Mouse (Mus musculus) MEL (cell line): ENCODE data around the gene Atp8b2. TPM values are rescaled to one million over a fixed set of nuclear protein-coding genes. Genes with fewer than 3 reads are reported as not detected.

Experiments used
- DNase-seq: peaks from one replicate; pipeline ENCODE4 v3.0.0; 2011; ENCODE audit warnings: low read depth, low spot score
- H3K27ac ChIP-seq: 2 replicates; pipeline ENCODE4 v1.5.1; 2012; ENCODE audit warnings: low read depth, mild to moderate bottlenecking, control low read depth, low read length, moderate library complexity; ENCODE audit not compliant: control insufficient read depth
- H3K27me3 ChIP-seq, 2 experiments: fragments of 150-350 bp in 1 of 2; sonication (generic) in 1 of 2; 2 replicates each; pipeline ENCODE4 v1.6.1; 2012; ENCODE audit warnings: low read length in 2 of 2, mild to moderate bottlenecking in 2 of 2, improper control_type of control experiment in 1 of 2, moderate library complexity in 1 of 2; ENCODE audit not compliant: insufficient read depth in 2 of 2, control insufficient read depth in 1 of 2
- H3K36me3 ChIP-seq, 2 experiments: 2 replicates each; pipeline ENCODE4 v1.6.1; 2012 to 2014; ENCODE audit warnings: low read length in 2 of 2, improper control_type of control experiment in 1 of 2, inconsistent platforms in 1 of 2, mild to moderate bottlenecking in 1 of 2; ENCODE audit not compliant: insufficient read depth in 2 of 2, control insufficient read depth in 1 of 2
- H3K4me1 ChIP-seq, 2 experiments: fragments of 150-350 bp in 1 of 2; sonication (generic) in 1 of 2; 2 replicates each; pipeline ENCODE4 v1.6.1; 2012; ENCODE audit warnings: low read length in 2 of 2, improper control_type of control experiment in 1 of 2, mild to moderate bottlenecking in 1 of 2; ENCODE audit not compliant: insufficient read depth in 2 of 2, control insufficient read depth in 1 of 2
- H3K4me3 ChIP-seq, 2 experiments: fragments of 150-350 bp in 1 of 2; sonication (generic) in 1 of 2; 2 replicates each; pipeline ENCODE4 v1.5.1; 2012; ENCODE audit warnings: low read depth in 2 of 2, low read length in 2 of 2, mild to moderate bottlenecking in 2 of 2, moderate library complexity in 2 of 2, control low read depth in 1 of 2, improper control_type of control experiment in 1 of 2; ENCODE audit not compliant: control insufficient read depth in 1 of 2, insufficient read depth in 1 of 2
- H3K79me2 ChIP-seq: 2 replicates; pipeline ENCODE4 v1.6.1; 2012; ENCODE audit warnings: mild to moderate bottlenecking, low read length, moderate library complexity; ENCODE audit not compliant: control insufficient read depth, poor library complexity, insufficient read depth
- H3K9ac ChIP-seq: 2 replicates; pipeline ENCODE4 v1.6.1; 2012; ENCODE audit warnings: low read depth, mild to moderate bottlenecking, control low read depth, low read length, moderate library complexity; ENCODE audit not compliant: control insufficient read depth, poor library complexity, severe bottlenecking
- H3K9me3 ChIP-seq: fragments of 150-350 bp; sonication (generic); replicated peaks from 2 replicates; pipeline ENCODE4 v1.6.1; 2012; ENCODE audit warnings: mild to moderate bottlenecking, low read length, improper control_type of control experiment, moderate library complexity; ENCODE audit not compliant: insufficient read depth
- CHD2 ChIP-seq: IDR thresholded peaks from 2 replicates; pipeline ENCODE4 v1.6.1; 2011; ENCODE audit warnings: low read length, improper control_type of control experiment
- CTCF ChIP-seq, 3 experiments: IDR thresholded peaks in 2 of 3; conservative IDR thresholded peaks in 1 of 3; 2 replicates each; pipeline ENCODE4 v1.5.1; 2011 to 2012; ENCODE audit warnings: low read length in 3 of 3, low read depth in 2 of 3, mild to moderate bottlenecking in 2 of 3, improper control_type of control experiment in 1 of 3, inconsistent platforms in 1 of 3, mixed read lengths in 1 of 3, moderate library complexity in 1 of 3; ENCODE audit not compliant: control insufficient read depth in 1 of 3, insufficient read depth in 1 of 3, poor library complexity in 1 of 3, severe bottlenecking in 1 of 3
- JUND ChIP-seq: IDR thresholded peaks from 2 replicates; pipeline ENCODE4 v1.6.1; 2011; ENCODE audit warnings: low read depth, mild to moderate bottlenecking, improper control_type of control experiment, low read length
- KAT2A ChIP-seq: conservative IDR thresholded peaks from 2 replicates; pipeline ENCODE4 v1.6.1; 2012; ENCODE audit warnings: low read depth, low read length, improper control_type of control experiment, inconsistent platforms
- NELFE ChIP-seq: IDR thresholded peaks from 2 replicates; pipeline ENCODE4 v1.6.1; 2011; ENCODE audit warnings: low read depth, low read length, improper control_type of control experiment
- NRF1 ChIP-seq: IDR thresholded peaks from 2 replicates; pipeline ENCODE4 v1.6.1; 2014; ENCODE audit warnings: low read depth, mild to moderate bottlenecking, inconsistent platforms, low read length, improper control_type of control experiment, moderate library complexity; ENCODE audit not compliant: poor library complexity, insufficient read depth, severe bottlenecking
- POLR2A ChIP-seq, 2 experiments: IDR thresholded peaks; 2 replicates each; pipeline ENCODE4 v1.6.1; 2011 to 2012; ENCODE audit warnings: low read length in 2 of 2, mild to moderate bottlenecking in 2 of 2, control low read depth in 1 of 2, improper control_type of control experiment in 1 of 2, low read depth in 1 of 2, moderate library complexity in 1 of 2; ENCODE audit not compliant: control insufficient read depth in 1 of 2, insufficient read depth in 1 of 2, poor library complexity in 1 of 2
- POLR2AphosphoS2 ChIP-seq: IDR thresholded peaks from 2 replicates; pipeline ENCODE4 v1.6.1; 2011; ENCODE audit warnings: low read length, improper control_type of control experiment
- POLR2AphosphoS5 ChIP-seq: IDR thresholded peaks from 2 replicates; pipeline ENCODE4 v1.6.1; 2012; ENCODE audit warnings: low read depth, borderline replicate concordance, mild to moderate bottlenecking, inconsistent platforms, low read length, moderate library complexity, mixed read lengths
- SIN3A ChIP-seq: IDR thresholded peaks from 2 replicates; pipeline ENCODE4 v1.6.1; 2012; ENCODE audit warnings: low read length, improper control_type of control experiment, inconsistent platforms
- SMC3 ChIP-seq: IDR thresholded peaks from 2 replicates; pipeline ENCODE4 v1.6.1; 2011; ENCODE audit warnings: low read depth, low read length, improper control_type of control experiment
- TBP ChIP-seq: IDR thresholded peaks from 2 replicates; pipeline ENCODE4 v1.8.0; 2011; ENCODE audit warnings: low read depth, low read length, improper control_type of control experiment
- TCF12 ChIP-seq: IDR thresholded peaks from 2 replicates; pipeline ENCODE4 v1.6.1; 2014; ENCODE audit warnings: low read depth, mild to moderate bottlenecking, inconsistent platforms, low read length, improper control_type of control experiment, moderate library complexity
- USF1 ChIP-seq: IDR thresholded peaks from 2 replicates; pipeline ENCODE4 v1.6.1; 2014; ENCODE audit warnings: low read depth, mild to moderate bottlenecking, inconsistent platforms, low read length, improper control_type of control experiment, moderate library complexity
- ZC3H11A ChIP-seq: IDR thresholded peaks from 2 replicates; pipeline ENCODE4 v1.6.1; 2012; ENCODE audit warnings: low read depth, mild to moderate bottlenecking, inconsistent platforms, low read length, improper control_type of control experiment
- polyA plus RNA-seq, 2 experiments: library from polyadenylated mRNA; stranded (reverse) in 1 of 2; unstranded in 1 of 2; fragments of >175 nt in 1 of 2; fragments of >200 nt in 1 of 2; gene quantifications; 2 replicates each; pipeline versions ENCODE4 v1.2.1 to v1.2.4; 2012; ENCODE audit warnings: low replicate concordance in 2 of 2, low read depth in 1 of 2; ENCODE audit not compliant: insufficient read length in 2 of 2, insufficient read depth in 1 of 2, missing spikeins in 1 of 2
- total RNA-seq: library from RNA; depleted of rRNA; stranded (reverse); fragments of 300-350 nt; gene quantifications from 2 replicates; pipeline ENCODE4 v1.2.3, GENCODE M21; 2012

The Atp8b2 gene
- total and polyA plus RNA-seq, 3 experiments: 27.1 to 44.7 TPM; not detected in 1

GRCm38 (mm10) chr3:89948655-89949054, 14.7 kb downstream of the Atp8b2 start:
- TF ChIP-seq POLR2AphosphoS5: no peak
- no peak for TF ChIP-seq CHD2
- no peak for TF ChIP-seq NRF1
- H3K36me3 ChIP-seq: peaks cover 0 to 14% of the 10 kb centered on the region in 2 experiments; a peak in 2 of 4 replicates

GRCm38 (mm10) chr3:89948021-89948420, 15.3 kb downstream of the Atp8b2 start:
- H3K4me3 ChIP-seq: no peak overlapping the region
- H3K9me3 ChIP-seq: no peaks in the 10 kb centered on the region
- TF ChIP-seq SMC3 (peak; percentile 16; the same call in 1 of the 2 replicates), POLR2A (IDR thresholded peaks at IDR 0.05; ENCODE audit: control insufficient read depth in 1 of 2, insufficient read depth in 1 of 2, low read depth in 1 of 2, low read length in 2 of 2, poor library complexity in 1 of 2) (no peak), TCF12 (no peak), ZC3H11A (no peak), NELFE (no peak), SIN3A (no peak), USF1 (no peak), CTCF (IDR thresholded peaks at IDR 0.05 in 2 of 3, conservative IDR thresholded peaks at IDR 0.05 in 1 of 3; ENCODE audit: control insufficient read depth in 1 of 3, insufficient read depth in 1 of 3, low read depth in 2 of 3, low read length in 3 of 3, poor library complexity in 1 of 3, severe bottlenecking in 1 of 3) (peak in 2 of 3 experiments; percentile 33 to 46; a peak in 4 of 6 replicates), KAT2A (no peak), POLR2AphosphoS2 (no peak), TBP (no peak), POLR2AphosphoS5 (no peak)
- TF ChIP-seq, all 39 proteins: peak for 2
- Histone ChIP-seq H3K9ac (no peak overlapping the region), H3K4me1 (no peaks in the 10 kb centered on the region), H3K79me2 (no peaks in the 10 kb centered on the region), H3K27ac (no peak overlapping the region), H3K36me3 (peaks cover 0 to 14% of the 10 kb centered on the region in 2 experiments; a peak in 2 of 4 replicates), H3K27me3 (no peaks in the 10 kb centered on the region)
- DNase-seq: no peak

More at GRCm38 (mm10) chr3:89948655-89949054, 14.7 kb downstream of the Atp8b2 start:
- no peaks in the 10 kb centered on the region for H3K79me2 ChIP-seq
- no peak overlapping the region for H3K4me3 ChIP-seq
- no peak for DNase-seq
- H3K9me3 ChIP-seq: no peaks in the 10 kb centered on the region
- H3K27ac ChIP-seq: no peak overlapping the region
- no peaks in the 10 kb centered on the region for H3K27me3 ChIP-seq
- no peak overlapping the region for H3K9ac ChIP-seq
- no peaks in the 10 kb centered on the region for H3K4me1 ChIP-seq

- peaks cover 0 to 14% of the 10 kb centered on the region in 2 experiments; a peak in 2 of 4 replicates for H3K36me3 ChIP-seq
- DNase-seq: peak; percentile 45
- no peaks in the 10 kb centered on the region for H3K9me3 ChIP-seq
- H3K9ac ChIP-seq: no peak overlapping the region
- no peaks in the 10 kb centered on the region for H3K27me3 ChIP-seq
- no peak overlapping the region for H3K4me3 ChIP-seq
- H3K4me1 ChIP-seq: no peaks in the 10 kb centered on the region
- H3K27ac ChIP-seq: no peak overlapping the region
- no peaks in the 10 kb centered on the region for H3K79me2 ChIP-seq
- no peak for TF ChIP-seq JUND
- TF ChIP-seq SMC3: 0 out of 2 replicates have a peak, but pooled peaks have one; percentile 9
- peak; percentile 30 to 47 (median 46); a peak in 5 of 6 replicates for TF ChIP-seq CTCF (IDR thresholded peaks at IDR 0.05 in 2 of 3, conservative IDR thresholded peaks at IDR 0.05 in 1 of 3; ENCODE audit: control insufficient read depth in 1 of 3, insufficient read depth in 1 of 3, low read depth in 2 of 3, low read length in 3 of 3, poor library complexity in 1 of 3, severe bottlenecking in 1 of 3)
- TF ChIP-seq POLR2A (IDR thresholded peaks at IDR 0.05; ENCODE audit: control insufficient read depth in 1 of 2, insufficient read depth in 1 of 2, low read depth in 1 of 2, low read length in 2 of 2, poor library complexity in 1 of 2): no peak
Observed at GRCm38 (mm10) chr3:89945026-89945425, 18.3 kb downstream of the Atp8b2 start.
